Mouse (Mus musculus): ENCODE measurements at regions not wholly inside any gene's neighbourhood (a gene's known extent, or its start where the extent isn't known, plus 50 kb on each side); places are given as distances from the start of the nearest gene placed in this dataset.

- no peak for DNase-seq (ENCODE audit: low spot score)
- intact Hi-C loops (cut with DNase I), result no loop called here
Observed at GRCm38 (mm10) chr7:128834894-128835293, 90.2 kb downstream of the Sec23ip start.

GRCm38 (mm10) chr7:128836435-128836834 lies 91.7 kb downstream of the Sec23ip start:
- DNase-seq (ENCODE audit: low spot score), result no peak
- intact Hi-C loops (cut with DNase I), result no loop called here

- intact Hi-C loops (cut with DNase I), result no loop called here
- DNase-seq (ENCODE audit: low spot score), result no peak
Observed at GRCm38 (mm10) chr7:128842561-128842960, 97.8 kb downstream of the Sec23ip start.

GRCm38 (mm10) chr7:128843576-128843975 lies 98.8 kb downstream of the Sec23ip start:
- intact Hi-C loops (cut with DNase I), result no loop called here
- DNase-seq (ENCODE audit: low spot score), result no peak

GRCm38 (mm10) chr7:128849261-128849660 lies 104.5 kb downstream of the Sec23ip start:
- DNase-seq (ENCODE audit: low spot score), result no peak

GRCm38 (mm10) chr7:128854193-128854592 lies 109.5 kb downstream of the Sec23ip start:
- no peak for DNase-seq (ENCODE audit: low spot score)

More at GRCm38 (mm10) chr7:128849261-128849660, 104.5 kb downstream of the Sec23ip start:
- intact Hi-C loops (cut with DNase I), result no loop called here

GRCm38 (mm10) chr7:128854690-128855343 lies 110.1 kb downstream of the Sec23ip start:
- intact Hi-C loops (cut with DNase I), result no loop called here
- DNase-seq (ENCODE audit: low spot score), result no peak

More at GRCm38 (mm10) chr7:128854193-128854592, 109.5 kb downstream of the Sec23ip start:
- intact Hi-C loops (cut with DNase I), result no loop called here

GRCm38 (mm10) chr7:128860141-128860540 lies 115.4 kb downstream of the Sec23ip start:
- DNase-seq (ENCODE audit: low spot score), result no peak
- intact Hi-C loops (cut with DNase I), result loop anchor here (2.0 to 5.0 kb wide), 2 partner anchors 447 to 647 kb away; no protein-coding TSS in a partner anchor

GRCm38 (mm10) chr7:128860709-128861108 lies 116.0 kb downstream of the Sec23ip start:
- peak; percentile 1 for DNase-seq (ENCODE audit: low spot score)
- intact Hi-C loops (cut with DNase I), result loop anchor here (2.0 to 5.0 kb wide), 2 partner anchors 447 to 646 kb away; no protein-coding TSS in a partner anchor

- no peak for DNase-seq (ENCODE audit: low spot score)
- intact Hi-C loops (cut with DNase I), result loop anchor here (2.0 to 5.0 kb wide), 2 partner anchors 446 to 645 kb away; no protein-coding TSS in a partner anchor
Observed at GRCm38 (mm10) chr7:128861376-128861775, 116.6 kb downstream of the Sec23ip start.

- intact Hi-C loops (cut with DNase I), result no loop called here
Observed at GRCm38 (mm10) chr7:128868799-128869198, 124.1 kb downstream of the Sec23ip start.

GRCm38 (mm10) chr7:128884015-128884414 lies 139.3 kb downstream of the Sec23ip start:
- DNase-seq (ENCODE audit: low spot score), result no peak
- intact Hi-C loops (cut with DNase I), result no loop called here

More at GRCm38 (mm10) chr7:128868799-128869198, 124.1 kb downstream of the Sec23ip start:
- no peak for DNase-seq (ENCODE audit: low spot score)

GRCm38 (mm10) chr7:128885551-128885950 lies 140.8 kb downstream of the Sec23ip start:
- intact Hi-C loops (cut with DNase I), result no loop called here
- DNase-seq (ENCODE audit: low spot score), result no peak

GRCm38 (mm10) chr7:128910134-128910533 lies 165.4 kb downstream of the Sec23ip start:
- intact Hi-C loops (cut with DNase I), result no loop called here
- DNase-seq (ENCODE audit: low spot score), result no peak

GRCm38 (mm10) chr7:128937976-128938730 lies 193.4 kb downstream of the Sec23ip start:
- DNase-seq (ENCODE audit: low spot score), result no peak
- intact Hi-C loops (cut with DNase I), result no loop called here

- no peak for DNase-seq (ENCODE audit: low spot score)
- intact Hi-C loops (cut with DNase I), result no loop called here
Observed at GRCm38 (mm10) chr7:128960575-128960974, 215.8 kb downstream of the Sec23ip start.

GRCm38 (mm10) chr7:128979904-128980303 lies 235.2 kb downstream of the Sec23ip start:
- no peak for DNase-seq (ENCODE audit: low spot score)
- intact Hi-C loops (cut with DNase I), result no loop called here

- intact Hi-C loops (cut with DNase I), result no loop called here
- DNase-seq (ENCODE audit: low spot score), result no peak
Observed at GRCm38 (mm10) chr7:128980827-128981226, 236.1 kb downstream of the Sec23ip start.

GRCm38 (mm10) chr7:128998759-128999158 lies 254.0 kb downstream of the Sec23ip start:
- no peak for DNase-seq (ENCODE audit: low spot score)
- intact Hi-C loops (cut with DNase I), result no loop called here

GRCm38 (mm10) chr7:129002419-129002818 lies 254.4 kb upstream of the Plpp4 start:
- no peak for DNase-seq (ENCODE audit: low spot score)
- intact Hi-C loops (cut with DNase I), result no loop called here

- no peak for DNase-seq (ENCODE audit: low spot score)
- intact Hi-C loops (cut with DNase I), result no loop called here
Observed at GRCm38 (mm10) chr7:129003150-129003549, 253.7 kb upstream of the Plpp4 start.

Data from heart, postnatal 25 days (tissue).